Comparison of ENCODE assay signal across 41 mouse cellular contexts in genomic region chr14:34657131-34657530, GRCm38 (mm10). TPM values are rescaled to one million over a fixed set of nuclear protein-coding genes. Genes with fewer than 3 reads are reported as not detected.
"Had no signal": no experiment of that assay in that cellular context is flagged by ENCODE, and none has a peak within 500 bp of the region (broad histone marks: within the 10 kb centered on the region; RNA-seq: fewer than 3 reads in every experiment).

No protein-coding gene starts in this region.

- H3K4me2 ChIP-seq: heart, embryonic 13.5 days; heart, embryonic 15.5 days; hindbrain, embryonic 13.5 days; hindbrain, embryonic 15.5 days; kidney, embryonic 15.5 days; limb, embryonic 13.5 days; limb, embryonic 15.5 days; liver, embryonic 12.5 days had no signal

- H3K9ac ChIP-seq: heart, embryonic 13.5 days; heart, embryonic 15.5 days; hindbrain, embryonic 13.5 days; hindbrain, embryonic 15.5 days; kidney, embryonic 15.5 days; limb, embryonic 13.5 days; limb, embryonic 15.5 days; liver, embryonic 12.5 days; liver, embryonic 14.5 days had no signal

- DNase-seq: gastrocnemius, postnatal 14 days; gastrocnemius, postnatal 36 days; heart, adult 18-20 months; heart, postnatal 14 days; heart, postnatal 36 days; kidney, adult 11 months; kidney, adult 2 months; kidney, adult 9 months; kidney, postnatal 14 days; kidney, postnatal 36 days; layer of hippocampus, adult 9-11 months; layer of hippocampus, postnatal 36 days; left cerebral cortex, postnatal 4 days had no signal

- H3K9me3 ChIP-seq: heart, embryonic 10.5 days; heart, embryonic 15.5 days; hindbrain, embryonic 13.5 days; hindbrain, embryonic 15.5 days; kidney, embryonic 15.5 days; limb, embryonic 15.5 days had no signal

- H3K27ac ChIP-seq: heart, embryonic 10.5 days; heart, embryonic 13.5 days; heart, embryonic 15.5 days; hindbrain, embryonic 13.5 days; hindbrain, embryonic 15.5 days; hindbrain, postnatal 0 days; kidney, embryonic 15.5 days; kidney, postnatal 0 days; limb, embryonic 13.5 days; limb, embryonic 15.5 days; liver, embryonic 12.5 days; liver, embryonic 14.5 days had no signal

- ATAC-seq: hindbrain, postnatal 0 days; intestine, embryonic 16.5 days; liver, embryonic 12.5 days had no signal

- H3K36me3 ChIP-seq: heart, embryonic 10.5 days; heart, embryonic 13.5 days; heart, embryonic 15.5 days; hindbrain, embryonic 13.5 days; hindbrain, embryonic 15.5 days; kidney, embryonic 15.5 days; limb, embryonic 13.5 days; limb, embryonic 15.5 days; liver, embryonic 12.5 days had no signal

- H3K27me3 ChIP-seq: heart, embryonic 15.5 days; liver, embryonic 12.5 days had no signal

- H3K4me3 ChIP-seq: heart, embryonic 10.5 days; heart, embryonic 13.5 days; heart, embryonic 15.5 days; hindbrain, embryonic 13.5 days; hindbrain, embryonic 15.5 days; kidney, embryonic 15.5 days; limb, embryonic 13.5 days; limb, embryonic 15.5 days; liver, embryonic 12.5 days had no signal

RNA-seq across cellular contexts. Expression of gene Opn4, which starts 57.2 kb away (rescaled TPM):
- total RNA-seq: gastrocnemius, adult 18-20 months; gastrocnemius, adult 8-10 months; gastrocnemius, postnatal 14 days; gastrocnemius, postnatal 36 days; hematopoietic stem cell, adult 5-6 weeks; hindbrain, postnatal 0 days; layer of hippocampus, adult 18-20 months; layer of hippocampus, adult 8-10 months; layer of hippocampus, postnatal 14 days; layer of hippocampus, postnatal 36 days; left cerebral cortex, adult 18-20 months; left cerebral cortex, adult 8-10 months; left cerebral cortex, postnatal 10 days; left cerebral cortex, postnatal 25 days; left cerebral cortex, postnatal 4 days; liver, adult 2 months had no signal
- polyA plus RNA-seq: gonadal fat pad, adult 2 months; hindbrain, embryonic 11.5 days; hindbrain, embryonic 13.5 days; hindbrain, embryonic 15.5 days; intestine, embryonic 14.5 days; kidney, adult 2 months; limb, embryonic 11.5 days; limb, embryonic 13.5 days; liver, adult 2 months; liver, embryonic 12.5 days; liver, embryonic 14.5 days had no signal
